Mouse (Mus musculus): ENCODE data around the gene Usp15.

Gene Usp15

GRCm38 (mm10) chr10:123108121-123108520 lies 88.7 kb downstream of the Usp15 start:
- no peak for DNase-seq (ENCODE audit: low spot score in 2 of 2)

GRCm38 (mm10) chr10:123101303-123101702 lies 95.5 kb downstream of the Usp15 start:
- no peak for DNase-seq (ENCODE audit: low spot score in 2 of 2)

- DNase-seq (ENCODE audit: low spot score in 2 of 2), result no peak
These were observed 96.2 kb downstream of the Usp15 start for GRCm38 (mm10) chr10:123100584-123100983.

GRCm38 (mm10) chr10:123094504-123094903 lies 102.3 kb downstream of the Usp15 start:
- no peak for DNase-seq (ENCODE audit: low spot score in 2 of 2)

- DNase-seq (ENCODE audit: low spot score in 2 of 2), result no peak
These were observed 104.2 kb downstream of the Usp15 start for GRCm38 (mm10) chr10:123092577-123092976.

- DNase-seq (ENCODE audit: low spot score in 2 of 2), result peak in 1 of 2 experiments; percentile 49
These were observed 105.1 kb downstream of the Usp15 start for GRCm38 (mm10) chr10:123091737-123092136.

- no peak for DNase-seq (ENCODE audit: low spot score in 2 of 2)
These were observed 107.3 kb downstream of the Usp15 start for GRCm38 (mm10) chr10:123089425-123089930.

GRCm38 (mm10) chr10:123086847-123087246 lies 109.9 kb downstream of the Usp15 start:
- no peak for DNase-seq (ENCODE audit: low spot score in 2 of 2)

GRCm38 (mm10) chr10:123084900-123085641 lies 111.7 kb downstream of the Usp15 start:
- DNase-seq (ENCODE audit: low spot score in 2 of 2), result no peak

GRCm38 (mm10) chr10:123084307-123084706 lies 112.5 kb downstream of the Usp15 start:
- no peak for DNase-seq (ENCODE audit: low spot score in 2 of 2)

GRCm38 (mm10) chr10:123076245-123077023 lies 120.4 kb downstream of the Usp15 start, which contains the start of gene Mon2:
Mon2 (minus strand) TSS chr10:123076505.
- peak; percentile 92 to 99 for DNase-seq (ENCODE audit: low spot score in 2 of 2)

- peak in 1 of 2 experiments; percentile 49 for DNase-seq (ENCODE audit: low spot score in 2 of 2)
These were observed 121.0 kb downstream of the Usp15 start for GRCm38 (mm10) chr10:123075751-123076242.

GRCm38 (mm10) chr10:123071997-123072396 lies 124.8 kb downstream of the Usp15 start:
- DNase-seq (ENCODE audit: low spot score in 2 of 2), result no peak

GRCm38 (mm10) chr10:123063021-123063420 lies 133.8 kb downstream of the Usp15 start:
- no peak for DNase-seq (ENCODE audit: low spot score in 2 of 2)

GRCm38 (mm10) chr10:123060831-123061230 lies 136.0 kb downstream of the Usp15 start:
- DNase-seq (ENCODE audit: low spot score in 2 of 2), result no peak

- no peak for DNase-seq (ENCODE audit: low spot score in 2 of 2)
These were observed 139.7 kb downstream of the Usp15 start for GRCm38 (mm10) chr10:123057082-123057481.

- no peak for DNase-seq (ENCODE audit: low spot score in 2 of 2)
These were observed 140.3 kb downstream of the Usp15 start for GRCm38 (mm10) chr10:123056463-123056862.

- DNase-seq (ENCODE audit: low spot score in 2 of 2), result no peak
These were observed 141.4 kb downstream of the Usp15 start for GRCm38 (mm10) chr10:123055205-123056000.
